Mouse (Mus musculus): ENCODE results near the gene Fbxw13. TPM values are rescaled to one million over a fixed set of nuclear protein-coding genes. Genes with fewer than 3 reads are reported as not detected.

The Fbxw13 gene
- polyA plus RNA-seq, 1 experiment from 2014 or later: not detected

Other genes starting within 250 kb of the Fbxw13 start
- gene Col7a1, start 242.4 kb downstream of the Fbxw13 start, polyA plus RNA-seq (2015; fragmentation: Nextera tagmentation; extraction: Ambion mirVana): 2.1 and 3.5 TPM in 2 replicates
- gene Ucn2, start 210.0 kb downstream of the Fbxw13 start, polyA plus RNA-seq (2015; fragmentation: Nextera tagmentation; extraction: Ambion mirVana): 0.14 and 0.18 TPM in 2 replicates
- gene Pfkfb4, start 204.2 kb downstream of the Fbxw13 start, polyA plus RNA-seq (2015; fragmentation: Nextera tagmentation; extraction: Ambion mirVana): 8.7 and 10.6 TPM in 2 replicates
- gene Shisa5, start 157.4 kb downstream of the Fbxw13 start, polyA plus RNA-seq (2015; fragmentation: Nextera tagmentation; extraction: Ambion mirVana): 81.7 and 95.6 TPM in 2 replicates
- 11.1 and 13.8 TPM in 2 replicates for gene Trex1, start 136.2 kb downstream of the Fbxw13 start, polyA plus RNA-seq (2015; fragmentation: Nextera tagmentation; extraction: Ambion mirVana)
- 26.3 and 27.0 TPM in 2 replicates for gene Atrip, start 121.9 kb downstream of the Fbxw13 start, polyA plus RNA-seq (2015; fragmentation: Nextera tagmentation; extraction: Ambion mirVana)
- gene Ccdc51, start 113.5 kb downstream of the Fbxw13 start, polyA plus RNA-seq (2015; fragmentation: Nextera tagmentation; extraction: Ambion mirVana): 12.9 and 13.6 TPM in 2 replicates
- gene Tma7, start 113.4 kb downstream of the Fbxw13 start, polyA plus RNA-seq (2015; fragmentation: Nextera tagmentation; extraction: Ambion mirVana): 616 and 693 TPM in 2 replicates
- 15.2 and 19.4 TPM in 2 replicates for gene Plxnb1, start 100.6 kb downstream of the Fbxw13 start, polyA plus RNA-seq (2015; fragmentation: Nextera tagmentation; extraction: Ambion mirVana)
- gene Fbxw21, start 33.9 kb downstream of the Fbxw13 start, polyA plus RNA-seq (2015; fragmentation: Nextera tagmentation; extraction: Ambion mirVana): not detected in 2 replicates
- not detected in 2 replicates for gene Fbxw20, start 38.8 kb upstream of the Fbxw13 start, polyA plus RNA-seq (2015; fragmentation: Nextera tagmentation; extraction: Ambion mirVana)
- not detected in 2 replicates for gene Fbxw14, start 91.7 kb upstream of the Fbxw13 start, polyA plus RNA-seq (2015; fragmentation: Nextera tagmentation; extraction: Ambion mirVana)
- gene Fbxw28, start 143.7 kb upstream of the Fbxw13 start, polyA plus RNA-seq (2015; fragmentation: Nextera tagmentation; extraction: Ambion mirVana): not detected in 2 replicates
- not detected in 2 replicates for gene Fbxw22, start 208.3 kb upstream of the Fbxw13 start, polyA plus RNA-seq (2015; fragmentation: Nextera tagmentation; extraction: Ambion mirVana)

All from kidney, embryonic 15.5 days (tissue).